Mouse (Mus musculus): ENCODE measurements around the gene Rgs9bp.
"Not testable (repeated sequence)": the region's sequence is repeated elsewhere in the genome, so short reads cannot be mapped to it uniquely, and the experiment has no call there.

Rgs9bp gene

DNA sequence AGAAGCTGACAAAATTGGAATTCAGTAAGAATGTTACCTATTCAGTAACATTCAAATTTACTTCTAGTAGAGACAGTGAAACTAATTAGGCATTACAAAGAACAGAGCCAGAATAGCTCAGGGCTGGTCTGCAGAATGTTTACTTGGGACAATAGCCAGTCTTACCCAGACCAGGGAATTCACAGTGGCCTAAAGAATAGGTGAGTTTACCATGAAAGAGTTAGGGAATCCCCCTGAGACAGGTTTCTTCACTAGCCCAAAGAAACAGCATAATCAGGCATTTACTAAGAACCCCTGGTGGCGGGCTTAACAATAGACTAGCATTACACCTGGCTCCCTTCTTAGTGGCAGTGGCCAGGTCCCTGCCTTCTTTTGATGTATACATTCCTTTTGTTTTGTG is 54.8 kb downstream of the Rgs9bp start:
- not testable (repeated sequence) for DNase-seq (ENCODE audit: low spot score)

DNA sequence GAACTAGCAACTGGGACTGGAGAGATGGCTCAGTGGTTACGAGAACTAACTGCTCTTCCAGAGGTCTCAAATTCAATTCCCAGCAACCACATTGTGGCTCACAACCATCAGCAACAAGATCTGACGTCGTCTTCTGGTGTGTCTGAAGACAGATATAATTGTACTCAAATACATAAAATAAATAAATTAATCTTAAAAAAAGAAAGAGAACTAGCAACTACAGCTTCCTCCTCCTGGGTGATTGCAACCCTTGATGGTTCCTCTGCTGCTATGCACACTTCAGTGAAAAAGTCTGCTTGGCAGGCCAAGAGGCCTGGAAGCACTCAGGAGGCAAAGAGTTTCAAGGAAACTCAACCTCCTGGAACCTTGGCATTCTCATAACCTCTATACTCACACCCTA is 55.4 kb downstream of the Rgs9bp start:
- DNase-seq (ENCODE audit: low spot score): no peak

Data from urinary bladder, postnatal 10 days (tissue).